Mouse (Mus musculus): ENCODE measurements around the gene Ttyh1. TPM values are rescaled to one million over a fixed set of nuclear protein-coding genes. Genes with fewer than 3 reads are reported as not detected.

Gene Ttyh1
- total and polyA plus RNA-seq, 3 experiments = 0.08 to 0.17 TPM; not detected in 1

- DNase-seq (ENCODE audit: extremely low read depth) = peak; percentile 90
- Histone ChIP-seq H3K79me2 (replicated peaks; ENCODE audit: control insufficient read depth, extremely low read depth, insufficient read depth, poor library complexity, severe bottlenecking) (peaks cover 2% of the 10 kb centered on the region; the same call in 1 of the 2 replicates), H3K36me3 (replicated peaks in 1 of 2; ENCODE audit: control insufficient read depth in 1 of 2, insufficient read depth in 1 of 2, low read length in 1 of 2) (peaks cover 37 to 41% of the 10 kb centered on the region in 2 experiments), H3K27ac (ENCODE audit: insufficient read depth, low read depth) (peak overlapping the region; percentile 95), H3K9ac (ENCODE audit: insufficient read depth, low read depth) (peak overlapping the region; percentile 70), H3K4me2 (ENCODE audit: insufficient read depth, low read depth, poor library complexity, severe bottlenecking) (peak overlapping the region; percentile 99), H3K4me1 (ENCODE audit: control insufficient read depth in 1 of 2, insufficient read depth in 2 of 2) (peaks cover 15 to 36% of the 10 kb centered on the region in 2 experiments), H3K4me3 (replicated peaks in 1 of 3; ENCODE audit: low read depth in 2 of 3, low read length in 2 of 3, poor library complexity in 1 of 3) (peak overlapping the region; percentile 76 to 85 (median 83)), H3K9me3 (replicated peaks; ENCODE audit: low read length) (no peaks in the 10 kb centered on the region), H3K27me3 (replicated peaks) (no peaks in the 10 kb centered on the region)
- TF ChIP-seq ELF1 (IDR thresholded peaks at IDR 0.05; ENCODE audit: low read depth, low read length) = peak; percentile 90
- no peak for TF ChIP-seq E2F4 (IDR thresholded peaks at IDR 0.05; ENCODE audit: insufficient replicate concordance, low read depth, low read length)
- no peak; the same call in 1 of the 2 replicates for TF ChIP-seq MEF2A (IDR thresholded peaks at IDR 0.05; ENCODE audit: borderline replicate concordance, low read depth, low read length)
- TF ChIP-seq POLR2A (IDR thresholded peaks at IDR 0.05; ENCODE audit: low read depth, low read length) = peak; percentile 68
- TF ChIP-seq MAX (IDR thresholded peaks at IDR 0.05; ENCODE audit: low read length) = no peak; the same call in 1 of the 2 replicates
- TF ChIP-seq RCOR1 (conservative IDR thresholded peaks at IDR 0.05; ENCODE audit: low read depth, low read length) = 0 out of 2 replicates have a peak, but pooled peaks have one; percentile 54
- TF ChIP-seq MYC (IDR thresholded peaks at IDR 0.05; ENCODE audit: low read depth, low read length) = no peak
- TF ChIP-seq TCF12 (IDR thresholded peaks at IDR 0.05; ENCODE audit: low read depth, low read length) = peak; percentile 50; the same call in 1 of the 2 replicates
- no peak; the same call in 1 of the 2 replicates for TF ChIP-seq BHLHE40 (IDR thresholded peaks at IDR 0.05; ENCODE audit: low read depth, low read length)
- TF ChIP-seq KAT2A (IDR thresholded peaks at IDR 0.05; ENCODE audit: insufficient replicate concordance, low read length) = 0 out of 2 replicates have a peak, but pooled peaks have one; percentile 30
- no peak for TF ChIP-seq PAX5 (IDR thresholded peaks at IDR 0.05; ENCODE audit: low read length)
- TF ChIP-seq JUN (IDR thresholded peaks at IDR 0.05; ENCODE audit: insufficient read depth, low read depth, low read length) = no peak
- no peak for TF ChIP-seq SMC3 (IDR thresholded peaks at IDR 0.05; ENCODE audit: low read depth, low read length)
- no peak; the same call in 1 of the 2 replicates for TF ChIP-seq POLR2AphosphoS2 (IDR thresholded peaks at IDR 0.05; ENCODE audit: low read depth, low read length)
- no peak for TF ChIP-seq RAD21 (IDR thresholded peaks at IDR 0.05; ENCODE audit: low read depth, low read length)
- TF ChIP-seq GABPA (IDR thresholded peaks at IDR 0.05; ENCODE audit: insufficient replicate concordance, low read depth, low read length) = no peak
- peak; percentile 69 for TF ChIP-seq SIN3A (IDR thresholded peaks at IDR 0.05; ENCODE audit: low read length)
- TF ChIP-seq HCFC1 (IDR thresholded peaks at IDR 0.05; ENCODE audit: low read depth, low read length) = peak; percentile 62
- TF ChIP-seq ZMIZ1 (IDR thresholded peaks at IDR 0.05; ENCODE audit: low read depth, low read length) = no peak; the same call in 1 of the 2 replicates
- TF ChIP-seq MAZ (IDR thresholded peaks at IDR 0.05; ENCODE audit: low read depth, low read length) = peak; percentile 81
- TF ChIP-seq CHD2 (IDR thresholded peaks at IDR 0.05; ENCODE audit: low read length) = no peak
- TF ChIP-seq IRF4 (IDR thresholded peaks at IDR 0.05; ENCODE audit: low read depth, low read length) = peak; percentile 9; the same call in 1 of the 2 replicates
- TF ChIP-seq USF1 (IDR thresholded peaks at IDR 0.05; ENCODE audit: low read depth, low read length) = no peak
- TF ChIP-seq UBTF (IDR thresholded peaks at IDR 0.05; ENCODE audit: low read depth, low read length) = peak; percentile 66; the same call in 1 of the 2 replicates
- TF ChIP-seq MAFK (IDR thresholded peaks at IDR 0.05; ENCODE audit: insufficient replicate concordance, low read length) = no peak
- TF ChIP-seq NRF1 (IDR thresholded peaks at IDR 0.05; ENCODE audit: low read depth, low read length) = 0 out of 2 replicates have a peak, but pooled peaks have one; percentile 18
- no peak for TF ChIP-seq USF2 (conservative IDR thresholded peaks at IDR 0.05; ENCODE audit: low read depth, low read length)
- TF ChIP-seq ZC3H11A (IDR thresholded peaks at IDR 0.05; ENCODE audit: low read depth, low read length) = no peak
- peak; percentile 78; the same call in 1 of the 2 replicates for TF ChIP-seq TBP (conservative IDR thresholded peaks at IDR 0.05; ENCODE audit: low read depth, low read length)
- TF ChIP-seq NELFE (IDR thresholded peaks at IDR 0.05; ENCODE audit: low read depth, low read length) = peak; percentile 64
- no peak for TF ChIP-seq EP300 (IDR thresholded peaks at IDR 0.05; ENCODE audit: low read length)
- no peak for TF ChIP-seq JUND (conservative IDR thresholded peaks at IDR 0.05; ENCODE audit: low read depth, low read length)
- TF ChIP-seq ETS1 (conservative IDR thresholded peaks at IDR 0.05; ENCODE audit: low read depth, low read length) = no peak
- no peak for TF ChIP-seq CTCF (conservative IDR thresholded peaks at IDR 0.05 in 1 of 2, IDR thresholded peaks at IDR 0.05 in 1 of 2; ENCODE audit: low read depth in 2 of 2, low read length in 2 of 2)
- peak; percentile 22; the same call in 1 of the 2 replicates for TF ChIP-seq MXI1 (IDR thresholded peaks at IDR 0.05; ENCODE audit: low read depth, low read length)
- no peak for TF ChIP-seq ZKSCAN1 (IDR thresholded peaks at IDR 0.05; ENCODE audit: borderline replicate concordance, low read depth, low read length)
- no peak for TF ChIP-seq CHD1 (IDR thresholded peaks at IDR 0.05; ENCODE audit: low read depth, low read length)
- TF ChIP-seq ZNF384 (IDR thresholded peaks at IDR 0.05; ENCODE audit: low read depth, low read length) = no peak
- dilution Hi-C loops (cut with MboI; ENCODE audit: extremely low pct_ligation_motif_present, extremely low pct_unique_long_range_greater_than_20kb, low sequenced_read_pairs) (no loop called here), in situ Hi-C loops (cut with MboI; ENCODE audit: low pct_ligation_motif_present, low pct_unique_long_range_greater_than_20kb, low sequenced_read_pairs) (no loop called here)
These were observed 30.2 kb downstream of the Ttyh1 start for GRCm38 (mm10) chr7:4149209-4150054.
